Mouse (Mus musculus): Measurements from ENCODE around the gene Gdi1. TPM values are rescaled to one million over a fixed set of nuclear protein-coding genes. Genes with fewer than 3 reads are reported as not detected.

Gdi1 gene
- 120 and 130 TPM in 2 replicates for polyA plus RNA-seq (2014; fragmentation: Nextera tagmentation; extraction: Ambion mirVana)

GRCm38 (mm10) chrX:74304867-74305700 is at the start of gene Gdi1:
Gene Gdi1, plus strand, starts transcription at chrX:74304998.
- peak; percentile 82 for ATAC-seq (ENCODE audit: insufficient number of reproducible peaks, insufficient read depth, low FRiP score, low read depth)
- Histone ChIP-seq H3K9me3 (ENCODE audit: control insufficient read depth, low read length) (no peaks in the 10 kb centered on the region), H3K9ac (ENCODE audit: low read length) (peak within 1 kb of the TSS; percentile 81), H3K36me3 (ENCODE audit: control insufficient read depth, insufficient read depth, low read length) (peaks cover 76% of the 10 kb centered on the region), H3K4me1 (ENCODE audit: control insufficient read depth in 2 of 2, insufficient read depth in 2 of 2, low read length in 2 of 2) (peaks cover 0 to 5% of the 10 kb centered on the region in 2 experiments; a peak in 2 of 4 replicates), H3K27ac (replicated peaks in 1 of 2; ENCODE audit: control insufficient read depth in 1 of 2, insufficient read depth in 1 of 2, low read depth in 2 of 2, low read length in 2 of 2) (peak within 1 kb of the TSS; percentile 89 to 96), H3K27me3 (ENCODE audit: control insufficient read depth, insufficient read depth, low read length) (no peaks in the 10 kb centered on the region), H3K4me3 (ENCODE audit: control insufficient read depth in 1 of 2, insufficient read depth in 1 of 2, low read depth in 1 of 2, low read length in 2 of 2) (peak within 1 kb of the TSS; percentile 58 to 89), H3K4me2 (ENCODE audit: low read length) (peak within 1 kb of the TSS; percentile 71)
- WGBS, result 19% methylated on average over 39 of the region's 41 CpGs

- H3K36me3 ChIP-seq (ENCODE audit: control insufficient read depth, insufficient read depth, low read length), result peaks cover 25% of the 10 kb centered on the region
- H3K4me2 ChIP-seq (ENCODE audit: low read length), result no peak overlapping the region
- no peak overlapping the region for H3K9ac ChIP-seq (ENCODE audit: low read length)
- no peak for ATAC-seq (ENCODE audit: insufficient number of reproducible peaks, insufficient read depth, low FRiP score, low read depth)
- H3K27ac ChIP-seq (replicated peaks in 1 of 2; ENCODE audit: control insufficient read depth in 1 of 2, insufficient read depth in 1 of 2, low read depth in 2 of 2, low read length in 2 of 2), result no peak overlapping the region
- H3K9me3 ChIP-seq (ENCODE audit: control insufficient read depth, low read length), result no peaks in the 10 kb centered on the region
- H3K4me1 ChIP-seq (ENCODE audit: control insufficient read depth in 2 of 2, insufficient read depth in 2 of 2, low read length in 2 of 2), result no peaks in the 10 kb centered on the region
- 84% methylated on average over 3 of the region's 3 CpGs for WGBS
- no peak overlapping the region for H3K4me3 ChIP-seq (ENCODE audit: control insufficient read depth in 1 of 2, insufficient read depth in 1 of 2, low read depth in 1 of 2, low read length in 2 of 2)
- H3K27me3 ChIP-seq (ENCODE audit: control insufficient read depth, insufficient read depth, low read length), result no peaks in the 10 kb centered on the region
Measured at GRCm38 (mm10) chrX:74257746-74258145, 47.1 kb upstream of the Gdi1 start.

GRCm38 (mm10) chrX:74269736-74270061 is 35.1 kb upstream of the Gdi1 start:
- Histone ChIP-seq H3K27me3 (ENCODE audit: control insufficient read depth, insufficient read depth, low read length) (no peaks in the 10 kb centered on the region), H3K4me3 (ENCODE audit: control insufficient read depth in 1 of 2, insufficient read depth in 1 of 2, low read depth in 1 of 2, low read length in 2 of 2) (peak overlapping the region; percentile 44 to 58), H3K27ac (replicated peaks in 1 of 2; ENCODE audit: control insufficient read depth in 1 of 2, insufficient read depth in 1 of 2, low read depth in 2 of 2, low read length in 2 of 2) (peak overlapping the region; percentile 94 to 99), H3K9me3 (ENCODE audit: control insufficient read depth, low read length) (no peaks in the 10 kb centered on the region), H3K4me2 (ENCODE audit: low read length) (peak overlapping the region; percentile 67), H3K36me3 (ENCODE audit: control insufficient read depth, insufficient read depth, low read length) (peaks cover 17% of the 10 kb centered on the region), H3K4me1 (ENCODE audit: control insufficient read depth in 2 of 2, insufficient read depth in 2 of 2, low read length in 2 of 2) (no peaks in the 10 kb centered on the region; a peak in 1 of 4 replicates), H3K9ac (ENCODE audit: low read length) (peak overlapping the region; percentile 74)
- ATAC-seq (ENCODE audit: insufficient number of reproducible peaks, insufficient read depth, low FRiP score, low read depth), result 0 out of 2 replicates have a peak, but pooled peaks have one; percentile 1
- WGBS, result 31% methylated on average over 3 of the region's 3 CpGs

- Histone ChIP-seq H3K27me3 (ENCODE audit: control insufficient read depth, insufficient read depth, low read length) (no peaks in the 10 kb centered on the region), H3K9ac (ENCODE audit: low read length) (peak within 1 kb of the TSS; percentile 88), H3K27ac (replicated peaks in 1 of 2; ENCODE audit: control insufficient read depth in 1 of 2, insufficient read depth in 1 of 2, low read depth in 2 of 2, low read length in 2 of 2) (peak within 1 kb of the TSS; percentile 94 to 99), H3K36me3 (ENCODE audit: control insufficient read depth, insufficient read depth, low read length) (peaks cover 17% of the 10 kb centered on the region), H3K4me3 (ENCODE audit: control insufficient read depth in 1 of 2, insufficient read depth in 1 of 2, low read depth in 1 of 2, low read length in 2 of 2) (peak within 1 kb of the TSS; percentile 58 to 75), H3K4me2 (ENCODE audit: low read length) (peak within 1 kb of the TSS; percentile 69), H3K9me3 (ENCODE audit: control insufficient read depth, low read length) (no peaks in the 10 kb centered on the region), H3K4me1 (ENCODE audit: control insufficient read depth in 2 of 2, insufficient read depth in 2 of 2, low read length in 2 of 2) (no peaks in the 10 kb centered on the region; a peak in 1 of 4 replicates)
- WGBS, result 16% methylated on average over 42 of the region's 42 CpGs
- ATAC-seq (ENCODE audit: insufficient number of reproducible peaks, insufficient read depth, low FRiP score, low read depth), result peak; percentile 94
Measured at GRCm38 (mm10) chrX:74270062-74270901, 34.5 kb upstream of the Gdi1 start, which contains the start of gene Rpl10. Gene Rpl10, plus strand, starts transcription at chrX:74270812.

DNA sequence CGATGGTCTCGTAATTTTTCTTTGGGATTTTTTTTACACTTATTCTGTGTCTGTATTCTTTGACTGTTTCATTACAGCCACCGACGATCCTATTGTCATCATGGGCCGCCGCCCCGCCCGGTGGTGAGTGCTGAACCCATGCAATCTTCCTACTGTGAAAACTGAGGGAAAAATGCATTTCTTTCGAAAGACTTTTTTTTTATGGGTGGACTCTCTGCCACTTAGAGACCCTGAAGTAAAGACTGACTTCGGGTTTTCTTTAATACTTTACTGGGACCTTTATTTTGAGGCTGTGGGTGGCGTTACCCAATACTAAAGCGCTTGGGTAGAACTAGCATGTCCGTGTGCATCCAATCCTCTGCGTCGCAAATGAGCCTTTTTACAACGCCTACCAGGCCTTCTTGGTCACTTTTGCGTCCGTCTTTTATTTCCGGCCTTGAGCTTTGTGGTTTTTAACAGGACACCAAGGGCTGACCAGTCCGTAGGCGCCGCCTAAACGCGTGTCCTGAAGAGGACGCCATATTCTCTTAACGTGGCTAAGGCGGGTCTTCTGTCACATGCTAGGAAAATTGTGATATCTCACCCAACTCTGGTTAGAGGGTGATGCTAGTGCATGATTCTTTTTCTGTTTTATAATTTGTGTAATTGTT is 33.8 kb upstream of the Gdi1 start:
- peak overlapping the region; percentile 69 for H3K4me2 ChIP-seq (ENCODE audit: low read length)
- H3K9me3 ChIP-seq (ENCODE audit: control insufficient read depth, low read length), result no peaks in the 10 kb centered on the region
- H3K4me1 ChIP-seq (ENCODE audit: control insufficient read depth in 2 of 2, insufficient read depth in 2 of 2, low read length in 2 of 2), result no peaks in the 10 kb centered on the region; a peak in 1 of 4 replicates
- peak overlapping the region; percentile 78 to 79 for H3K27ac ChIP-seq (replicated peaks in 1 of 2; ENCODE audit: control insufficient read depth in 1 of 2, insufficient read depth in 1 of 2, low read depth in 2 of 2, low read length in 2 of 2)
- ATAC-seq (ENCODE audit: insufficient number of reproducible peaks, insufficient read depth, low FRiP score, low read depth), result no peak
- peak overlapping the region; percentile 88 for H3K9ac ChIP-seq (ENCODE audit: low read length)
- H3K4me3 ChIP-seq (ENCODE audit: control insufficient read depth in 1 of 2, insufficient read depth in 1 of 2, low read depth in 1 of 2, low read length in 2 of 2), result peak overlapping the region; percentile 58 to 75
- H3K36me3 ChIP-seq (ENCODE audit: control insufficient read depth, insufficient read depth, low read length), result peaks cover 17% of the 10 kb centered on the region
- H3K27me3 ChIP-seq (ENCODE audit: control insufficient read depth, insufficient read depth, low read length), result no peaks in the 10 kb centered on the region
- 11% methylated on average over 27 of the region's 27 CpGs for WGBS

DNA sequence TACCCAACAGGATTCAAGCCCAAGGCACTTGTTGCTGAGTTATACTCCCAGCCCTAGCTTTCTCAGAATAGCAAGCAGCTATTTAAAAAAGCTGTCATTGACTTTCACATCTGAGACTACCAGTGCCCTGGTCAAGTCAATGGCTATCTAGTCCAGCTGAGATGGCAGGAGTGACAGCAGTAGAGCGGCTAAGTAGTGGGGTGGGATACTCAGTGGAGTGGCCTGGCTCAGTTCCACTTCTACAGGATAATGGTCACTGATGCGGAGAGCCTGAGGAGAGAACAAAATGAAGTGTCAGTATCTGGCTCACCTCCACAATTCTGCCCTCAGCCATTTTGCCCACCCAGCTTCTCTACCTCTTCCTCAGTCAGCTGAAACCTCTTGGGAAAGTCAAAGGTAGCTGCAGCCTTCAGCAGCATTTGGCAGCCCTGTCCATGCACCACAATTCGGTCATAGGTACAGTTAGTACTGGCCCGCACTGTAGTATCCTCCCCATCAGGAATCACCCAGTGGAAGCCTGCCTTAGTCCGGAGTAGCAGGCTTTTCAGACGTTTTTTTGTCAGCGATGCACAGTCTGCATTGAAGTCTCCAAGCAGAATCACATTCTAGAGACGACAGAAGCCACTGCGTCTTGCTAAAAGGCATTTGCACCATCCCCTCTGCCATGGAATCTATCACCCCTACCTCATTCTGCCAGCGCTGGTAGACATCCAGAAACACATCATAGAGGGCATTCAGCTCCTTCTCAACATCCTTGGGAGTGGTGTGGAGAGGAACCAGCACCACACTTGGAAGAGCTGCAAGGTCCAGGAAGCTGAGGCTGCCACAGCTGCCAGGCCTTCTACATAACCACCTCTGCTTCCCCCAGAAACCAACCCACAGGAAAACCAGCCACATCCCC is 31.1 kb upstream of the Gdi1 start:
- H3K4me1 ChIP-seq (ENCODE audit: control insufficient read depth in 2 of 2, insufficient read depth in 2 of 2, low read length in 2 of 2), result no peaks in the 10 kb centered on the region; a peak in 1 of 4 replicates
- H3K27me3 ChIP-seq (ENCODE audit: control insufficient read depth, insufficient read depth, low read length), result no peaks in the 10 kb centered on the region
- no peak overlapping the region; a peak in 1 of 4 replicates for H3K27ac ChIP-seq (replicated peaks in 1 of 2; ENCODE audit: control insufficient read depth in 1 of 2, insufficient read depth in 1 of 2, low read depth in 2 of 2, low read length in 2 of 2)
- no peak overlapping the region for H3K4me2 ChIP-seq (ENCODE audit: low read length)
- ATAC-seq (ENCODE audit: insufficient number of reproducible peaks, insufficient read depth, low FRiP score, low read depth), result no peak
- H3K4me3 ChIP-seq (ENCODE audit: control insufficient read depth in 1 of 2, insufficient read depth in 1 of 2, low read depth in 1 of 2, low read length in 2 of 2), result no peak overlapping the region
- peaks cover 17% of the 10 kb centered on the region for H3K36me3 ChIP-seq (ENCODE audit: control insufficient read depth, insufficient read depth, low read length)
- WGBS, result 29% methylated on average over 10 of the region's 10 CpGs
- no peaks in the 10 kb centered on the region for H3K9me3 ChIP-seq (ENCODE audit: control insufficient read depth, low read length)
- no peak overlapping the region for H3K9ac ChIP-seq (ENCODE audit: low read length)

Data from heart, embryonic 14.5 days (tissue).